Mouse (Mus musculus) E14TG2a.4 (cell line): Measurements from ENCODE around the gene Slco1a1.

Source experiments
- CTCF ChIP-seq: conservative IDR thresholded peaks from 2 replicates; pipeline ENCODE4 v1.5.1; 2014; ENCODE audit warnings: low read length
- NANOG ChIP-seq: IDR thresholded peaks from 2 replicates; pipeline ENCODE4 v1.6.1; 2014; ENCODE audit warnings: borderline replicate concordance, low read length, mixed read lengths

DNA sequence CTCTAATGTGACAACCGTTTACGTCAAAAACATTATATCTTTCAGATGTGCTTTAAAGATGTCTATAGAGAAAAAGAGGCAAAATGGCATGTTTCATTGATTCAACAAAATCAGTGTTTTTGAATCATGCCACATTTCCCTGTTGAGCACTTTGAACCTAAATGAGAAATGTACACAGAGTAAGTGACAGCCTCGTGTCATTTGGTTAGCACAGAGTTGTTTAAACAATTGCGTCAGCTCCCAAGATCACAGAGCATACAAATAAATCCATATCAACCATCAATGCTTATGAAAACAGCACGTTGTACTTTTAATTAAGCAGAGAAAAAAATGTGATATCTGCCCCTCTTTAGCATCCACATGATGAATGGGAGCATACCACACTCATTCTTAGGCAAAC lies 13.7 kb upstream of the Slco1a1 start:
- TF ChIP-seq CTCF = no peak
- TF ChIP-seq NANOG = no peak
